Mouse (Mus musculus) cerebellum, postnatal 25 days (tissue): ENCODE results near the gene Kdm7a.

Source experiments
- DNase-seq, 2 experiments: peaks; one replicate each; pipeline ENCODE4 v3.0.0; 2021; ENCODE audit warnings: mixed read lengths in 2 of 2

The Kdm7a gene

DNA sequence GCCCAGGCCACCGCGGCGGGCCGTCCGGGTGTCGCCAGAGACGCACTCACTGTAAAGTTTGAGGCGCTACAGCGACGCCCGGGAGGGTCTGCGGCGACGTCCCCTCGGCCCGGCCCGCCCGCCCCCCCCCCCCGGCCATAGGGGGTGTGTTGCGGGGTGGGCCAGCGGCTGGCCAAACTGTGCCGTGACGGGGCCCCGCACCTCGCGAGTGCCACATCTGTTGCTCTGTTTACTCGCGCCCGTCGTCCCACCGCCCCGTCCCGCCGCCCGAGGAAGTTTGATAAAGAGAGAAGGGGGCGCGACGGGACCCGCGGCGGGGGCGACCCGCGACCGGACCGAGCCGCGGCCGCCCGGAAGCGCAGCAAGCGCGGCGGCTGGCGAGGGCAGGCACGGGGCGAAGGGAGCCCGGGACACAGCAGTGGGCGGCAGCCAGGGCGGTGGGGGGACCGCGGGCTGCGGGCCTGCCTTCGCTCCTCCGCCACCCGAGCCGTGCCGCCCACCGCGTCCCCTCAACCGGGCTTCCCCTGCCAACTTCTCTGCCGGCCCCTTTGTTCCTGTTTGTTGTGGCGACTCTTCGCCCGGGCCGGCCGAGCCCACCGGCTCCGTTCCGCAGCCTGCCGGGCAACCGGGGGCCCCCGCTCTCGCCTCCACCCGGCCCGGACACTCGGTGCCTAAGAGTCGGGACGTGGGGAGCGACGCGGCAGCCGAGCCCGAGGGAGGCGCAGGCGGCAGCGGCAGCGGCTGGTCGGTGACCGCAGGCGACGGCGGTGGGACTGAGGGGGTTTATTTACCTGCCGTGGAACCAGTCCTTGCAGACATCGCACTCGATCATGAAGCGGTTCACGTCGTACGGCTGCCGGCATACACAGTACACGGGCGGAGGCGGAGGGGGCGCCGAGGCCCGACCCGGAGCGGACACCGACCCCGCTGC lies 674 bp downstream of the Kdm7a start:
- peak in 1 of 2 experiments; percentile 63 for DNase-seq

DNA sequence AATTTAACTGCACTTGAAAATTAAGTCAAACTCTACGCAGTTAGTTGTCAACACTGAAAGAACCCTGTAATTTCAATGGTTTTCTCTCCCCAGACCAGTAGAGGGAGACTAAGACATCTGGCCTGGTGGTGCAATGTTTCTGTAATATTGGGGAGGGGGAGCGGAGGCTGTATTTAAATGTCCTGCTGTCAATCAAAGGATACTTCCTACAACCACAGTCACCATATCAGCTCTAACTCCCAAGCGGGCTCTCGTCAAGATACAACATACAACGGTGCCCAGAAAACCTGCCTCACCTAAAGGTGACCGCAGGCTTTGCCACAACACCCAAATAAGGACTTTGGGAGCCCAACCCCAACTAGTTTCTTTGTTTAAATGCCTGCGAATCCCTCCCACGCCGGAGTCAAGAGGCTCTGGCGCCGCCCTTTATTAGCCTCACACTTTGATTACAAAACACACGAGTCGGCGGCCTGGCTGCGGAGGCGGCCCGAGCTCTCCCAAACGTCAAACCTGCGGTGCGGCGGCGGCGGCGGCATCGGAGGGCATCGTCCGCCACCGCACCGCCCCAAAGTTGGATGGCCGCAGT lies 1.4 kb downstream of the Kdm7a start:
- DNase-seq, result peak; percentile 64 to 71

GRCm38 (mm10) chr6:39204444-39204843 lies 2.1 kb downstream of the Kdm7a start:
- no peak for DNase-seq

DNA sequence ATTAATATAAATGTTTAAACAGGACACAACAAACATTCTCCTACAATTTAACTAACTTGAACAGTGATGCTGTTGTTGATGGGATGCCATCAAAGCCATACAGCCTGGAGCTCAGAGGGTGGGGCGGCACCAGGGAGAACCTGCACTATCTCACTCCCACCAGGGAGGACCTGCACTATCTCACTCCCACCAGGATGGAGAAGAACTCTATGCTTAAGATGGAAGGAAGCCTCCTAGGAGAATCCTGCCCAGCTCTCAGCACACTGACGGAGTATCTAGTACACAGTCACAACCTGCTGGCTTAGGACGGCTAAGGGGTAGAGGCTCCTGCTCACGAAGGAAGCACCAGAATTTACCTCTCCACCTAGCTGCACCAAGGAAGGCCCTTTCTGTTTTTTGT lies 3.4 kb downstream of the Kdm7a start:
- DNase-seq, result no peak

DNA sequence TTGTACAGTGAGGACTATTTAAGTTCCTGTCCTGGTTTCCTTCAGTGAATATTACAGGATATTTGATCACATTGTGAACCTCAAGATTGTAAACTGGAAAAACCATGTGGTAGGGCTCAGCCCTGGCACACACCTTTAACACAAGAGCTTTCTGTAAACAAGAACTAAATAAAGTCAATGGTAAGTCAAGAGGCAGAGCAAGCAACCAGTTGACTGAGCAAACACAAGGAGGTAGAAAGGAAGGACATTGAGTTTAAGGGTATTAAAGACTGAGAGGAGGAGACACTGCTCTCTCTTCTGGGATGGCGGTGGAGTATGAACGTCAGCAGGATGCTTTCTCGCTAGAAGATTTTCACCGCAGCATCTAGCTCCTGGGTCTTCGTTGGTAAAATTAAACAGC lies 13.6 kb downstream of the Kdm7a start:
- no peak for DNase-seq

- DNase-seq, result no peak
These were observed 15.1 kb downstream of the Kdm7a start for GRCm38 (mm10) chr6:39191518-39191917.

GRCm38 (mm10) chr6:39187227-39187626 lies 19.4 kb downstream of the Kdm7a start:
- DNase-seq, result peak in 1 of 2 experiments; percentile 22

DNA sequence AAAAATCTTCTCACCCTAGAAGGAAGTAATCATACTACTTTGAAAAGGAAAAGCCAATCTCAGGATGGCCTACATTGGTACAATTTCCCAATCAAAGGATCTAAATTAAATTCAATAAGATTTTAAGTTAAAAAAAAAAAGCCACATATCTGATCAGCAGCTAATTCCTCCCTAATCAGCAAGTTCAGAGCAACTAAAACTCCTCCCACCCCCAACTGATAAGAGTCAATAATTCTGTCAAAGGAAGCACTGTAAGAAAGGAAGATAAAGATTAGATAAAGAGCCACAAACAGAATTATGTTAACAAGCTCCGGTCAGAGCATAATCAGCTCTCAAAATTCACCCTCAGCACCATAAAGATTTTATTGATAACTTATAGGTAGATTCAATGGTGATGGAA lies 37.5 kb downstream of the Kdm7a start:
- no peak for DNase-seq

DNA sequence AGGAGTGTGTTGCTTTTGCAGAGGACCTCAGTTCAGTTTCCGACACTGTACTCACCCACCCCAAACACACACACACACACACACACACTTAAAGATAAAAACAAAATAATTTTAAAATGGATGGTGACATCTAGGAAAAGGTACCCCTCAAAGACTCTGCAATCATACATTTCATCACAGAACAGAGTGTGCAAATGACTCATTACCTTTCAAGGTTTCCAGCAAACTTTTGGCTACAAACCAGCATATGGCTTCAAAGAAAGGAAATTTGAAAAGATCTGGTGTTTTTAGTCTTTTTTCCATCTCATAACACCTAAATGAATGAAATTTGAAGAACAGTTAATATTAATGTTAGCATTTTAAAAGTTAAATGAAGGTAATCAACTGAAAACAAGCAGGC lies 41.7 kb downstream of the Kdm7a start:
- no peak for DNase-seq

- DNase-seq, result no peak
These were observed 44.6 kb downstream of the Kdm7a start for GRCm38 (mm10) chr6:39161975-39162374.

DNA sequence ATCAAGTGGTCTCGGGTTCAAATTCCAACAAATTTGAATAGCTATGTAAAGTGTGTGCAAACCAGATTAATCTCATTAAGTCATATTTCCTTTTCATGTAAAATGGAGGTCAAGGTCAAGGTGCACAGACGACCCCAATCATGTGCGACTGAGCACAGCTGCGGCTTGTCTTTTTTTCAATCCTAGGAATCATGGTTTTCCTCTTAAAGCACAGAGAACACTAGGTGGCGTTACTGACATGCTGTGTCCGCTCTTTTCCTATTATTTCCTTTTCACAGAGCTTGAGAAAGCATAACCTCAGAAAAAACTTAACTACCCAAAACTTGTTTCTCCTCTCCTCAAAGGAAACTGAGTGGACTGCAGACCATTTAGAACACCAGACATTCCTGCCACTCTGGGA lies 60.5 kb downstream of the Kdm7a start:
- DNase-seq, result peak in 1 of 2 experiments; percentile 22

- no peak for DNase-seq
These were observed 74.0 kb downstream of the Kdm7a start for GRCm38 (mm10) chr6:39132556-39132955.

DNA sequence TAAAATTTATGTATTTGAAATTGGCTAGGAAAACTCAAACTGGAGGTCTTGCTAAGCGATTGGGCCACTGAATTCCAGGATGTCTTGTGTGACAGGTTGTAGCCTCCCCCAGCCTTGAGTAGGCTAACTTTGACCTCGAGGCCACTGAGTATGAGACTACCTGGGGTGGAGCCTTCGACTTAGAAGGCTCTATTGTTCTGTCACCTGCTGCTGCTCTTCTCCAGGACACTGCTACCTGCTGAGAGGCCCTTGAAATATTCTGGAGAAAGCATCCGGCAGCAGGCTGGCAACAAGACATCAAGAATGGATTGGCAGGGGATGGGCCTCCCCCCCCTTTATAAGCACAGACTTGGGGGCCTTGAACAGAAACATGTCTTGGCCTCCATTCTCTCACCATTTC lies 75.1 kb downstream of the Kdm7a start:
- DNase-seq, result no peak

- no peak for DNase-seq
These were observed 81.9 kb downstream of the Kdm7a start for GRCm38 (mm10) chr6:39124719-39125118.

DNA sequence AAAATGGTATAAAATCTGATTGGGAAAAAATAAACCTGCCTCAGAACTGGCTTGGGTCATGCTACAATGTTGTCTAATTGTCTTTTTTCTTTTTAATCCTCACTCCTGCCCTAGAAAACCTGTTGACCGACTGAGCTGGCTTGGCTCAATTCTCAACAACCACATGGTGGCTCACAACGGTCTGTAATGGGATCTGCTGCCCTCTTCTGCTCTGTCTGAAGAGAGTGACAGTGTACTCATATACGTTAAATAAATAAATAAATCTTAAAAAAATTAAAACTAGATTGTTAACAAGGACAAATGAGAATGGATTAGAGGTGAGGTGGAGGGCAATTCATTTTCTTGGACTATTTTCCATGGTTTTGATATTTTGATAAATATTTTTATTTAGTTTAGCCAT lies 85.9 kb downstream of the Kdm7a start:
- peak in 1 of 2 experiments; percentile 19 for DNase-seq

- DNase-seq, result peak in 1 of 2 experiments; percentile 63
These were observed 88.1 kb downstream of the Kdm7a start for GRCm38 (mm10) chr6:39118456-39118881.

DNA sequence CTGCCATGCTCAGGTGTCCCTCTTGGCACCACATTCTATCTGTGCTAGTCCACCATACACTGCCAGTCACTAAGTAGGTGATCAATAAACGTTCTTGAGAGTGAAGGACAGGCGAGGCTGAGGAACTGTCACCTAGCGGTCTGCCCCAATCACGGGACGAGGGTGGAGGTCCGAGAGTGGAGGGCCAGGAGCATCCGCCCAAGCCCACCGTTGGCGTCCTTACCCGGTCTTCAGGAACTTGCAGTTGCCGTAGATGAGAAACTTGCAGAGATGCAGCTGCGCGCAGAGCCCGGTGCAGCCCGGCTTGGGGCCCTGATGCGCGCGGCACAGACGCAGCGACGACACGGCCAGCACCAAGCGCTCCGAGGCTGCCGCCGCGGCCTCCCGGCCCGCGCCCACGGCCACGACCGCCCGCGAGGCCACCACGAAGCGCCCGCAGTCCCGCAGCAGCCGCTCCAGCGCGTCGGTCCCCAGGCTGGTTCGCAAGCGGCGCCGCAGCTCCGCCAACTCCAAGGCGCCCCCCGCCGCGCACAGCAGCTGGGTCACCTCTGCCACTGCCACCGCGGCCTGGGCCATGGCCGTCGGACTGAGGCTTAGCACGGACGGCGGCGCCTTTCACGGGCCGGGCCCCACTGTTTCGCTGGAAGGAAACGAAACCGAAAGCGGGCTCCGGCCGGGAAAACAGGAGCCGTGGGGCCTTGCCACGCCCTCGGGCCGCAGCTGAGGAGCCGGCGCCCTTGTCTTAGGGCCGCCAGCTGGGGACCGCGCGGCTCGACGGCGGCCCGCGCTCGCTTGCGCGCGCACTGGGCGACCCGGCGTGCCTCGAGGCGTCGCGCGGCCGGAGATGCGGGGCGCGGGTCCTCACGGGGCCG lies 88.8 kb downstream of the Kdm7a start, which contains the start of gene Parp12:
Gene Parp12 (minus strand): TSS at position 766 of the 872 bp plus-strand sequence.
- DNase-seq, result peak; percentile 60 to 64

DNA sequence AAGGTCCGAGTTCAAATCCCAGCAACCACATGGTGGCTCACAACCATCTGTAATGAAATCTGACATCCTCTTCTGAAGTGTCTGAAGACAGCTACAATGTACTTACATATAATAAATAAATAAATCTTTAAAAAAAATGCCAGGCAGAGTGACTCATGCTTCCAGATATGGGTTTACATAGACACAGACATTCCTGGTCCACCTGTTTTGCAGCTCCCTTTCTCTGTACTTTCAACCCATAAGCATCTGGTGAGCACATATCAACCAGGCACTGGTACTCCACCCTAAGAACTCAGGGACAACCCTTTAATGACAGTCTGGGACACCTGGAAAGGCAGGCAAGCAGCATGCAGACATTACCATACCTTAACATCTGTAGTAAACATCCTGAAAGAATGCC lies 91.2 kb downstream of the Kdm7a start:
- DNase-seq, result no peak

- peak; percentile 64 to 73 for DNase-seq
These were observed 93.4 kb downstream of the Kdm7a start for GRCm38 (mm10) chr6:39113141-39113540.

GRCm38 (mm10) chr6:39112701-39113100 lies 93.9 kb downstream of the Kdm7a start:
- DNase-seq, result no peak

GRCm38 (mm10) chr6:39106812-39107211 lies 99.8 kb downstream of the Kdm7a start:
- no peak for DNase-seq

GRCm38 (mm10) chr6:39104631-39105030 lies 102.0 kb downstream of the Kdm7a start:
- DNase-seq, result no peak
